Mouse (Mus musculus): ENCODE measurements at regions not wholly inside any gene's neighbourhood (a gene's known extent, or its start where the extent isn't known, plus 50 kb on each side); places are given as distances from the start of the nearest gene placed in this dataset.

DNA sequence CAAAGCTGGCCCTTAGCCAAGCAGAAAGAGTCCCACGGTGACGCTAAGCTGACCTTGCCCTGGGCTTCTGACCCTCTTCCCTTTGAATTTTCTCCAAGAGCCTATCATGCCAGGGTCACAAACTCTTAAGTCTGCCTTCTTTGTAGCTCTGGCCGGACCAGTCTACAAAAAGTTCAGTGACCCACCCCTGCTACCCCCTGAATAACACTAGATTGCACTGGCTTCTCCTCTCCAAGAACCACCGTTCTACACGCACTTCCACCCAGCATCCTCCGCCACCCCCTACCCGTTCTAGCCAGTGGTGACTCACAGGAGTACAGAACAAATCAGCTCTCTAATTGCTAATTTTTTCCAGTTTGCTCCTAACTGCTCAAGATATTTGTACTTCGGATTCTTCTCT, 325.0 kb downstream of the Tns1 start:
- no peak for DNase-seq (ENCODE audit: low read depth, low spot score)

DNA sequence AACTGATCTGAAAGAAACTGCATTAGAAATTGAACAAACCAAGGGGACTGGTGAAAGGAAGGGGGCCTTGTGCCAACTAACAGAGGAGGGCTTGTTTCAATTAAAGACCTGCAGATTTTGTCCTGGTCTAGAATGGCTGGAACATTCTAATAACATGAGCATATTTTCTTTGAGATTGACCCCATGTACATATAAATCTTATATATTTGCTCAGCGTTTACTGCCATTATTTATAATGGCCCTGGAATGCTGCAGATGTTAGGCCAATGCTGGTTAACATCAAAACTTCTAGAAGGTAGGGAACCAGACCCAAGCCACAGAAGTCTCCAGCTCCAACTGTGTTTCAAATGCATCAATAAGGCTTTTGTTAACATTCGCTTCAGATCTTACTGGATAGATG, 326.4 kb downstream of the Tns1 start:
- no peak for DNase-seq (ENCODE audit: low read depth, low spot score)

DNA sequence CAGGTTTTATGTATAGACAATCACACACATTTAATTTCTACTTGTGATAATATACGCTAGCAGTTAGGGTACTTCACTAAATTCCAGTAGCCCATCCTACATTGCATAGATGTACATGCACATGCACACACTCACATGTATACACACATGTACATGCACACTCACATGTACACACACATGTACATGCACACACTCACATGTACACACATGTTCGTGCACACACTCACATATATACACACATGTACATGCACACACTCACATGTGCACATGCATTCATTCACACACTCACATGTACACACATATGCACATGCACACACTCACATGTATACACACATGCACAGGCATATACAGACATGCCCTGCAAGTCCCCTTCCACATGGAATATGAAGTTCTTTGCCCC, 326.8 kb downstream of the Tns1 start:
- DNase-seq (ENCODE audit: low read depth, low spot score): no peak

- no peak for DNase-seq (ENCODE audit: low read depth, low spot score)
These were observed 330.4 kb downstream of the Tns1 start for GRCm38 (mm10) chr1:73793871-73794270.

GRCm38 (mm10) chr1:73793256-73793655, 331.0 kb downstream of the Tns1 start:
- DNase-seq (ENCODE audit: low read depth, low spot score): no peak

GRCm38 (mm10) chr1:73792311-73792710, 331.9 kb downstream of the Tns1 start:
- DNase-seq (ENCODE audit: low read depth, low spot score): no peak

DNA sequence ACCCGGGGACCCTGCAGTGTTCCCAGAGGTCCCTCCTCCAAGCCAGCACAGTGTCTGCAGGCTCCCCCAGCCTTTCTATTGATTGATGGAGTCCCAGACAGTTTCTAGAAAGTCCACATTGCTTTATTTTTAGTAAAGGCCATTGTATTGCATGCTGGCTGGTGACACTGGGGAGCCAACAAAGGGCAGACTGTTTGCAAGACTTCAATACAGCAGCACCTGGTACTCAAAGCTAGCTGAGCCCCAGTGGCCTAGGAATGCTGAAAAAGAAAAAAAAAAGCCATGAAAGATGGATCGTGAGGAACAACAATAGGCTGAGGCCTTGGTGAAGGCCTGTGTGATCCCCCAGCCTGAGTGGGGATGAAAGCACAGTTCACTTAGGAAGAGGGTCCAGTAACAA, 336.6 kb downstream of the Tns1 start:
- DNase-seq (ENCODE audit: low read depth, low spot score): peak; percentile 59

- DNase-seq (ENCODE audit: low read depth, low spot score): no peak
These were observed 337.0 kb downstream of the Tns1 start for GRCm38 (mm10) chr1:73787224-73787623.

- no peak for DNase-seq (ENCODE audit: low read depth, low spot score)
These were observed 340.9 kb downstream of the Tns1 start for GRCm38 (mm10) chr1:73783303-73783702.

- DNase-seq (ENCODE audit: low read depth, low spot score): no peak
These were observed 341.4 kb downstream of the Tns1 start for GRCm38 (mm10) chr1:73782871-73783270.

DNA sequence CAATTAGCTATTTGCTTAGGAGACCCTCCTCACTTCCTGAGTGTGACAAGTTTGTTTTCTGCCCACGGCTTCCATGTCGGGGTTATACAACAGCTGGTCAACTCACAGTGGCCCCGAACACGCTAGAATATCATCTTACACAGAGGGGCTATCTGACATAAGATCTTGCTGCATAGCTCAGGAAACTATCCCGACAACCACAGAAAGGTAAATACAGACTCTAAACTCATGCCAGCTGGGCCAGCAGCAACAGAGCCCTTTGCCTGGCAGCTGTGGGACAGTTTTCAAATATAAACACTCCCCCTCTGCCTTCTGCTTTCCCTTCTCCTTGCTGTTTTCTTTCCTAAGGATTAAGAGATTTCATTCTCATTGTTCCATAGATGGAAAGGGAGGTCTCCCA, 352.5 kb downstream of the Tns1 start:
- DNase-seq (ENCODE audit: low read depth, low spot score): no peak

- no peak for DNase-seq (ENCODE audit: low read depth, low spot score)
These were observed 353.6 kb downstream of the Tns1 start for GRCm38 (mm10) chr1:73770631-73771030.

- no peak for DNase-seq (ENCODE audit: low read depth, low spot score)
These were observed 359.5 kb downstream of the Tns1 start for GRCm38 (mm10) chr1:73764611-73765333.

- peak; percentile 86 for DNase-seq (ENCODE audit: low read depth, low spot score)
These were observed 365.9 kb downstream of the Tns1 start for GRCm38 (mm10) chr1:73758110-73759061.

- no peak for DNase-seq (ENCODE audit: low read depth, low spot score)
These were observed 368.5 kb downstream of the Tns1 start for GRCm38 (mm10) chr1:73755791-73756190.

DNA sequence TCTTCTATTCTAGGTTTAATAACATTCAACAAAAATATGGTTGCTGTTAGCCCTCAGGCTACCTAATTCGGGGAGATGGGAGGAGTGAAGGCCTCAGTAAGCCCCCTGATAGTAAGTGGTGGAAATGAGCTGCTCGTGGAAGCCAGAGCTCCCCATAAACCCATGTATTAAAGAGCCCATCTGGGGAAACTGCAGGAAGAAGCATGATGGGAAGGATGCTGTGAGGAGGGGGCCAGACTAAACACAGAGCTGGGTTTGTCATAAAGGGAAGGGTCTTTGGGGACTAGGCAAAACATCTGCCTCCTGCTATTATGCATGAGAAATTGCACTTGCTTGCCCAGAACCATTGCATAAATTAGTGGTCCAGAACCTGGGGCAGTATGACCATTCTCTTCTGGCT, 369.3 kb downstream of the Tns1 start:
- DNase-seq (ENCODE audit: low read depth, low spot score): no peak

DNA sequence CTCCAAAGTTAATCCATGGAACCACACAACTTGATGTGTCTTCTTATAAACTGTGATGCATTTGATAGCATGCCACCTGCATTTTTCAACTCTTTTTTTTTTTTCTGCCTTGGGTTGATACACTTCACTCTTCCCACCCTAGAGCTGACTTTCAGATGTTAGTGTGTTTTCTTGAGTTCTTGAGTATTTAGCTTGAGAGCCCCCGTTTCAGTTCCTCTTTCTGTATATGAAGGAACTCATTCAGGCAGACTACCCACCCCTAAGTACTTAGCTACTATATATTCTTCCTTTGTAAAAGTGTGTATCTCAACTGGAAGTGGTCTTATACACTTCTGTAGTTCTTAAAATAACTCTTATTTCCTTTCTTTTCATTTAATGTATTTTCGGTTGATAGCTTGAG, 371.1 kb downstream of the Tns1 start:
- DNase-seq (ENCODE audit: low read depth, low spot score): no peak

- no peak for DNase-seq (ENCODE audit: low read depth, low spot score)
These were observed 375.5 kb downstream of the Tns1 start for GRCm38 (mm10) chr1:73748702-73749101.

DNA sequence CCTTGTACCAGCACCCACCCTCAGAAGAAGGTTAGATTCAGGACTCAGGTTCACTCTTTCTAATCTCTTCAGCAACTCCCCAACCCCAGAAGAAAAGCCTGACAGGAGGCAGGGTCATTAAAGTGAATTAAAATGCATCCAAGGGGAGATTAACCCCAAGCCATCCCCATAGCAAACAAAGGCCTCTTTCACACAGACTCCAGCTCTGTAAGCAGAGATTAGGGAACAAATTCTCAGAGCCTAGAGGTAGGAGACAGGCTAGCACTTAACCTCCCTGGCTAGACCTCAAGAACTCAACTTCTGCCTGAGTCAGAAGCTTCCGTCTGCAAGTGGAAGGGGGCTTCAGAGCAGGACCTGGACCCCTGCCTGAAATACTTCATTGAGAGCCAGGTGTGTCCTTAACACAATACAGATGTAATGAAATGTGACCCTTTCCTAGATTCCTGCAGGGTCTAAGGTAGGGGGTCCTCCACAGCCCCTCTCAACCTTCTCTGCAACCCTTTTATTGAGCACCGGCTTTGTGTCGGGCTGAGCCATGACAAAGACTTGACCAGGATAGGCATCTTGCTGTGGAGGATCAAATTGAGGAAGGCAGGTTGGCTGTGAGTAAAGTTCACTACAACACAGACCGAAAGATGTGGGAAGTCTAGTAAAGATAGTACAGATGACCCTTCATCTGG, 379.6 kb downstream of the Tns1 start:
- peak; percentile 41 for DNase-seq (ENCODE audit: low read depth, low spot score)

DNA sequence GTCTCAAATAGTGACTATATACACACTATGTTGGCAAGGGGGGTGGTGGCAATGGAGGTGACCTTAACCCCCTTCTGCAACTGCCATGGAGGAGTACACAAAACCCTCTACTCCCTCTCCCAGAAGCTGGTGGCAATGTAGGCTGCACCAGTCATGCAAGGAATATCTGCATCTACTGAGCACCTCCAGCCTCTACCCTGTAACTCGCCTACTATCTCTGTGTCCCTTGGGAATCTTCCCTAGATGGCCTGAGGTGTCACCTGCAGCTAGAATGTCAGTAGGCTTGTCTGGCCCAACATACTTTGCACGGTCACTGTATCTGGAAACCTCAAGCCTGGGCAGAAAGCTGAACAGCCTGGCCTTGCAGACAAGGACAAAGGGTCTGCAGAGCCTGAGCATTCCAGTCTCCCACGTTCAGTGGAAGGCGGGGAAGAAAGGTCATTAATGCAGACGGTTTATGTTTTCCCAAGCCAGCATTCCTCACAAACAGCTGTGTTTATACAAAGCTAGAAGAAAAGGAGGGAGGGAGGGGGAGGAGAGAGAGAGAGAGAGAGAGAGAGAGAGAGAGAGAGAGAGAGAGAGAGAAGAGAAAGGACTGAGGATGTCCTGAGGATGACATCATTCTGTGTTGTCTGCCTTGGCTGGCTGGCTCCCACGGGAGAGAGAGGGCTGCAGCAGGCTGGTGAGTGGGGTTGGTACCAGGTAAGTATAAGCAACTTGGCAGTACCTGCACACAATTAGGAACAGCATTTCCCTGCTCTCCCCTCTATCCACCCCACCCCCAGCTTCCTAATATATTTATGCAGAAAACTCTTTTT, 380.3 kb downstream of the Tns1 start:
- DNase-seq (ENCODE audit: low read depth, low spot score): peak; percentile 73

GRCm38 (mm10) chr1:73737083-73737482, 387.2 kb downstream of the Tns1 start:
- no peak for DNase-seq (ENCODE audit: low read depth, low spot score)
